Mouse (Mus musculus): ENCODE measurements around the gene Cyb5b.
"Not testable (repeated sequence)": the region's sequence is repeated elsewhere in the genome, so short reads cannot be mapped to it uniquely, and the experiment has no call there.

Cyb5b gene

GRCm38 (mm10) chr8:107150404-107151157 is at the start of gene Cyb5b:
Cyb5b (plus strand) TSS chr8:107150640.
- peak; percentile 94 for DNase-seq (ENCODE audit: low spot score)

GRCm38 (mm10) chr8:107104547-107104946 is 45.9 kb upstream of the Cyb5b start:
- DNase-seq (ENCODE audit: low spot score): peak; percentile 65

GRCm38 (mm10) chr8:107108089-107108488 is 42.4 kb upstream of the Cyb5b start:
- DNase-seq (ENCODE audit: low spot score): not testable (repeated sequence)

GRCm38 (mm10) chr8:107108978-107109720 is 41.3 kb upstream of the Cyb5b start:
- DNase-seq (ENCODE audit: low spot score): no peak

GRCm38 (mm10) chr8:107109816-107110435 is 40.5 kb upstream of the Cyb5b start:
- DNase-seq (ENCODE audit: low spot score): no peak

- DNase-seq (ENCODE audit: low spot score): no peak
These were observed 39.7 kb upstream of the Cyb5b start for GRCm38 (mm10) chr8:107110629-107111330.

- no peak for DNase-seq (ENCODE audit: low spot score)
These were observed 38.9 kb upstream of the Cyb5b start for GRCm38 (mm10) chr8:107111340-107112105.

GRCm38 (mm10) chr8:107113209-107113608 is 37.2 kb upstream of the Cyb5b start:
- no peak for DNase-seq (ENCODE audit: low spot score)

- peak; percentile 44 for DNase-seq (ENCODE audit: low spot score)
These were observed 36.1 kb upstream of the Cyb5b start for GRCm38 (mm10) chr8:107114150-107115007.

- no peak for DNase-seq (ENCODE audit: low spot score)
These were observed 35.5 kb upstream of the Cyb5b start for GRCm38 (mm10) chr8:107115008-107115320.

- peak; percentile 91 for DNase-seq (ENCODE audit: low spot score)
These were observed 34.4 kb upstream of the Cyb5b start for GRCm38 (mm10) chr8:107116023-107116422.

GRCm38 (mm10) chr8:107117019-107117418 is 33.4 kb upstream of the Cyb5b start:
- no peak for DNase-seq (ENCODE audit: low spot score)

- DNase-seq (ENCODE audit: low spot score): no peak
These were observed 31.6 kb upstream of the Cyb5b start for GRCm38 (mm10) chr8:107118803-107119233.

GRCm38 (mm10) chr8:107119412-107119811 is 31.0 kb upstream of the Cyb5b start:
- no peak for DNase-seq (ENCODE audit: low spot score)

- DNase-seq (ENCODE audit: low spot score): no peak
These were observed 29.6 kb upstream of the Cyb5b start for GRCm38 (mm10) chr8:107120806-107121205.

- DNase-seq (ENCODE audit: low spot score): no peak
These were observed 28.7 kb upstream of the Cyb5b start for GRCm38 (mm10) chr8:107121681-107122291.

- DNase-seq (ENCODE audit: low spot score): no peak
These were observed 27.3 kb upstream of the Cyb5b start for GRCm38 (mm10) chr8:107123063-107123614.

- DNase-seq (ENCODE audit: low spot score): no peak
These were observed 26.1 kb upstream of the Cyb5b start for GRCm38 (mm10) chr8:107124343-107124742.

- DNase-seq (ENCODE audit: low spot score): no peak
These were observed 21.0 kb upstream of the Cyb5b start for GRCm38 (mm10) chr8:107129171-107130025.
